ENCODE assay signal across 25 mouse cellular contexts in the genomic region with DNA sequence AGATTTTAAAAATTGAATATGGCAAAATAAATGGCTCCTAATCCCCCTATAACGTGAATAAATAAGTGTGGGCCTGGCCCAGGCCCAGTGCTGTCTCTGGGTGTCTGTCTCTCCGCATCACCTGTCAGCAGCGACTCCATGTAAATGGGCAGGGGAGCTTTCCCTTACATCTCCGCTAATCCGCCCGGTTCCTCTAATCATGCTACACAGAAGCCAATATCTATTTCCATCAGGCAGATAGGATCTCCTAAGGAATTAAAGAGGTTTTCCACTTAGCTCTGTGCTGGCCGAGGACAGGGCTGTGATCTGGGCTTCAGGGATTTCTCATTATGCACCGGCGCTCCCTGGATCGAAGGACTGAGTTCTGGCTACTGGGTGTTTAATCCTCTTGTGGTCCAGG.
"Had no signal": no experiment of that assay in that cellular context is flagged by ENCODE, and none has a peak within 500 bp of the region (broad histone marks: within the 10 kb centered on the region; RNA-seq: fewer than 3 reads in every experiment).

No protein-coding gene starts in this region.

- H3K27ac ChIP-seq: intestine, embryonic 15.5 days; kidney, embryonic 15.5 days; layer of hippocampus, adult 2 months; limb, embryonic 12.5 days; limb, embryonic 15.5 days; liver, embryonic 14.5 days; lung, embryonic 15.5 days; neural tube, embryonic 12.5 days; neural tube, embryonic 15.5 days; stomach, embryonic 15.5 days had no signal

- H3K4me3 ChIP-seq: intestine, embryonic 15.5 days; kidney, embryonic 15.5 days; layer of hippocampus, adult 2 months; limb, embryonic 12.5 days; limb, embryonic 15.5 days; lung, embryonic 15.5 days; megakaryocyte, embryonic 14.5 days; neural tube, embryonic 12.5 days; neural tube, embryonic 15.5 days; stomach, embryonic 15.5 days had no signal

- DNase-seq: kidney, adult 11 months; kidney, adult 8-10 months; kidney, postnatal 10 days; layer of hippocampus, adult 9-11 months; layer of hippocampus, postnatal 36 days; left cerebral cortex, postnatal 4 days; liver, postnatal 0 days; lung, postnatal 10 days; lung, postnatal 36 days; right cerebral cortex, adult 18-20 months; right cerebral cortex, postnatal 14 days; right cerebral cortex, postnatal 4 days; thymus, postnatal 25 days had no signal

- H3K4me1 ChIP-seq: intestine, embryonic 15.5 days; kidney, embryonic 15.5 days; limb, embryonic 12.5 days; limb, embryonic 15.5 days; lung, embryonic 15.5 days; megakaryocyte, embryonic 14.5 days; neural tube, embryonic 15.5 days; stomach, embryonic 15.5 days had no signal

- H3K36me3 ChIP-seq: intestine, embryonic 15.5 days; kidney, embryonic 15.5 days; limb, embryonic 12.5 days; limb, embryonic 15.5 days; lung, embryonic 15.5 days; neural tube, embryonic 12.5 days; neural tube, embryonic 15.5 days; stomach, embryonic 15.5 days had no signal

- H3K27me3 ChIP-seq: intestine, embryonic 15.5 days; limb, embryonic 15.5 days; lung, embryonic 15.5 days; megakaryocyte, embryonic 14.5 days; neural tube, embryonic 12.5 days; neural tube, embryonic 15.5 days; stomach, embryonic 15.5 days had no signal

- ATAC-seq: intestine, embryonic 15.5 days; liver, postnatal 0 days had no signal

- H3K9ac ChIP-seq: intestine, embryonic 15.5 days; kidney, embryonic 15.5 days; limb, embryonic 12.5 days; limb, embryonic 15.5 days; liver, embryonic 14.5 days; liver, postnatal 0 days; lung, embryonic 15.5 days; neural tube, embryonic 12.5 days; neural tube, embryonic 15.5 days; stomach, embryonic 15.5 days had no signal

- H3K4me2 ChIP-seq: intestine, embryonic 15.5 days; kidney, embryonic 15.5 days; limb, embryonic 12.5 days; limb, embryonic 15.5 days; liver, embryonic 11.5 days; lung, embryonic 15.5 days; neural tube, embryonic 12.5 days; neural tube, embryonic 15.5 days; stomach, embryonic 15.5 days had no signal

- H3K9me3 ChIP-seq: intestine, embryonic 15.5 days; kidney, embryonic 15.5 days; limb, embryonic 12.5 days; limb, embryonic 15.5 days; lung, embryonic 15.5 days; neural tube, embryonic 12.5 days; neural tube, embryonic 15.5 days; stomach, embryonic 15.5 days had no signal
